Mouse (Mus musculus): ENCODE measurements around the gene 4933403O08Rik.

The 4933403O08Rik gene

DNA sequence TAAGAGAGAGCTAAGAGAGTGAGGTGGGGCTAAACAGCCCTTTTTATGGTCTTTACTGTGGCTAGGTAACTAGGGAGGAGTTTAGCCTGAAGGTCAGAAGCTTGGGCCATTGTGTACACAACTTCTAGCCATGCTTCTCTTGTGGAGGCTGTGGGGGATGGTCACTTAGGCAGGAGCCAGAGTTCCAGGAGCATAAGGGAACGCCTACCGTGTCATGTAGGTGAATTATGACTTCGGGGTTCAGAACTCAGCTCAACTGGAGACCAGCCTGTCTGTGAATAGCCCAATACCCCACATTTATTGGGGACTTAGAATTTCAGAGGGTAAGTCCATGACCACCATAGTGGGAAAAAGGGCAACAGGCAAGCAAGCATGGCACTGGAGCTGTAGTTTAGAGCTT, at the start of gene 4933403O08Rik:
TSS of gene 4933403O08Rik (plus strand) at position 301 of the 400 bp plus-strand sequence.
- DNase-seq = no peak

DNA sequence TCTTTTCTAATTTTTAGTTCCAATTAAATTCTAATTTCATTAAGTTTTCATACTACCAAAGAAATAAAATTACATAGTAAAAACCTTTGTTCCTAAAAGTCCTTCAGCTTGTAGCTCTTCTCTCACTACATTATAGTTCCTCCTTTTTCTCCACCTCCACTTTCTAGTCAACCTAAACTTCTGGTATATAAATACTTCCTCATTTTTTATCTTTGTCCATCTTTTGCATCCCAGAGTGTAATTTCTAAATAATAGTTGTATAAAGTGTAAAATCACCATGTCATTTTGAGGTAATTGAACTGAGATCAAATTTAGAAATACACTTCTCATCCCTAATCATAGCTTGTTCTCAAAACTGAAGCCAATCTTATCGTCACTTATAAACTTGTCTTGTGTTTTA, 4.1 kb downstream of the 4933403O08Rik start:
- no peak for DNase-seq

DNA sequence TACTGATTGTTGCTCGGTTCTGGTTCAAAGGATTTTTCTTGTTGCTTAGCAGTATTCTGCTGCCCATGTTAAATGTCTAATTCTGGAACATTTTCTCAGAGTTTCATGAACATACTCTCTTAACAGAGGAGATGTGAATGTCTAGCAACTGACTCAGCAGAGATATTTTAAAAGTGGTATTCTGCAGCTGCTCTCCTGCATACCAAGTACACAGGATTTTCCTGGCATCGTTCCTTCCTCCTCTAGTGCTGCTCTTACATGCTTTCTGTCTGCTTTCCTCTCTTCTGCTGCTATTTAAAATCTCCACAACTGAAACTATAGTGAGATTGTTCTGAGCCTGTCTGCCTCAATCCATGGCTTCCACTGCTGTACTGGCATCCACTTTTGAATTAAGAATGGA, 16.7 kb downstream of the 4933403O08Rik start:
- no peak for DNase-seq

DNA sequence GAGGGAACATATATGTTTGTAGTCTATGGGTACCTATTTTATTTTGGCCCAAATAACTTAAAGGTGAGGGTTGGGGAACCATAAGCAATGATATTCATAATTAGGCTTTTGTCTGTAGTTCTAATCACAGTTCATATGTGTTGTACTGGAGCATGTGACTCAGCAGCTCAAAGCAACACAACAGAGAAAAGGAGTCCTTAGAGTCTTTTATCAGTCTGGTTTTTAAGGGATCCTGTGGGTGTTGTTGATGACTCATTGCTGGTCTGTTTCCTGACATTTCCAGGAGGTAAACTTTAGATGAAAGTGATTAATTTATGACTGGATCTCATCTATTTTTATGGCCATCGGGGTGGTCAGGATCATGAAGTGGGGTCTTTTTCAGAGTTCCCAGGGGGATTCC, 34.7 kb downstream of the 4933403O08Rik start:
- no peak for DNase-seq
